Mouse (Mus musculus) brain, embryonic 14.5 days (tissue): ENCODE results near the gene Gpc3.

ENCODE experiments used
- CTCF ChIP-seq: fragments of 200-500 bp; IDR thresholded peaks from 2 replicates; pipeline ENCODE4 v1.5.1; 2012; ENCODE audit warnings: inconsistent platforms, mild to moderate bottlenecking, moderate library complexity, borderline replicate concordance; ENCODE audit not compliant: insufficient read depth, insufficient read length; ENCODE audit errors: extremely low read depth
- POLR2A ChIP-seq: fragments of 200-500 bp; IDR thresholded peaks from 2 replicates; pipeline ENCODE4 v1.6.1; 2012; ENCODE audit warnings: mild to moderate bottlenecking, inconsistent platforms, borderline replicate concordance; ENCODE audit not compliant: poor library complexity, insufficient read depth, insufficient read length, severe bottlenecking; ENCODE audit errors: extremely low read depth

DNA sequence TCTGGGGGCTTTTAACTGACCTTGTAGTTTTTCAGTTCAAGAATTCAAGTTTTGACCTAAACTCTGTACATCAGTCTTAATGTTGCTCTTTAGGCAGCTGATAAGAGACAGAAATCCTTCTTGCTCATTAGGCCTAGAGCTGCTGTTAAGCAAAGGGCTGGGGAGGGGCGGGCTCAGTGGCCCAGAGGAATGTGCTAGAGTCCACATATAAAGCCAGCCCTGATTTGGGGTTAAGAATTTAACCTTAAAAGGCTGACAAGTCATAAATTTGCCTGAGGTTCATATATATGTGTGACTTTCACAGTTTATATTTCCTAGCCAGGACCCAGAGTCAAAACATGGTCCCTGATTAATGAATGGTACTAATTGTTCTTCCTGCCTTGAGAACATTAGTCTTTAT lies 14.5 kb downstream of the Gpc3 start:
- TF ChIP-seq CTCF (no peak), POLR2A (no peak)
